Mouse (Mus musculus): ENCODE measurements at regions not wholly inside any gene's neighbourhood (a gene's known extent, or its start where the extent isn't known, plus 50 kb on each side); places are given as distances from the start of the nearest gene placed in this dataset.

DNA sequence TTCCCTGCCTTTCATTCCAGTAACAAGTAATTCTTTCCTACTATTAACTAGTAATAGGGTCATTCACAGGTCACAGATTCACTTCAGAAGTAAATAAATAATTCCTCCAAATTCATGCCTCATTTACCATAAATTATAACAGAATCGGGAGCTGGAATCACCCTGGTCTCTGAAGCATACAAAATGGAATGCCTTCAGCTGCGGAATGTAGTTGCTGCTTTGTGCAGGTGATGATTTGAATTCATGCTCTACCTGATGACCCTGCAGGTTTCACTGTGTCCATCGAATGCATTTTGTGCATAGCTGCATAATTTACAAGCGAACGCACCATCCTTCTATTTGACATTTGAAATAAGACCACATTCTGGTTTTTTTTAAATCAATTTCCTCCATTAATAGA, 491.0 kb upstream of the Lcorl start:
- ATAC-seq (ENCODE audit: low FRiP score, low TSS enrichment) (no peak), DNase-seq (no peak)
- no peak overlapping the region for H3K4me3 ChIP-seq (replicated peaks; ENCODE audit: low read depth, low read length)
- no peaks in the 10 kb centered on the region for H3K4me1 ChIP-seq (ENCODE audit: control insufficient read depth, insufficient read depth, low read length)
- 72% methylated on average over 5 of the region's 5 CpGs for WGBS
- no peak overlapping the region for H3K9ac ChIP-seq (replicated peaks; ENCODE audit: low read length)
- no peaks in the 10 kb centered on the region for H3K9me3 ChIP-seq (ENCODE audit: control insufficient read depth, low read length)
- no peak overlapping the region for H3K27ac ChIP-seq (replicated peaks; ENCODE audit: low read depth, low read length)
- H3K27me3 ChIP-seq (ENCODE audit: control insufficient read depth, insufficient read depth, low read length) = no peaks in the 10 kb centered on the region
- no peak overlapping the region for H3K4me2 ChIP-seq (ENCODE audit: low read length)
- H3K36me3 ChIP-seq (ENCODE audit: control insufficient read depth, insufficient read depth, low read length) = no peaks in the 10 kb centered on the region

DNA sequence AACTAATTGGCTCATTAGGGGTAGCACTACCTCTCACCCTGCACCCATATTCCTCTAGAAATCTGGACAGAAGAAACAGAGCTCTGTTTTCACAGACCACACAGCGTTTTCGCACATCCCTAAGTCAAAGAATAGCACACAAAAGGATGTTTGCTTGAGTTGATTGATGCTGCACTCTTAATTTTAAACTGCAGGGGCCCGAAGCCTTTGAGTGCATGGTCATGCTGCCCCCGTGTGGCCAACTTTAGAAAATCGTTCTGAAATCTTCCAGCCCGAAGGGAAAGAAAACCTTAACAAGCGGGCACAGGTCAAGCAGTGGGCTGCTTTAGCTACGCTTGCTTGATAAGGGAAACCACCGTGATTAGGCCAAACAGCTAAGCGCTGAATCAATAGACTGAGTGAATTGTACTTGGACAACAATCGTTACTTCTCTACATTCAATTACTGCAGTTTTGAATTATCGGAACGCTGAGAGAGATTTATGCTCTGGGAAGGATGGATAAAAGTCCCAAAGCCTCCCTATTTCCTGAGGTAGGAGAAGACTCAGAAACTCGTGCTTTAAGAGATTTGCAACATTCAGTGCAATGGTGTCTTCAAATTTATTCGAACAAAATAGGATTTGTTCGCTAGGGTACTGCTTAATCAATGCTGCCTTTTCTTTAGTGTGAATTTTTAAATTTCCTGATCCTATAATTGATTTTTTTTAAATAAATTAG, 490.1 kb upstream of the Lcorl start:
- Histone ChIP-seq H3K9me3 (ENCODE audit: control insufficient read depth, low read length) (no peaks in the 10 kb centered on the region), H3K9ac (replicated peaks; ENCODE audit: low read length) (no peak overlapping the region), H3K4me3 (replicated peaks; ENCODE audit: low read depth, low read length) (no peak overlapping the region), H3K4me2 (ENCODE audit: low read length) (peak overlapping the region; percentile 34), H3K4me1 (ENCODE audit: control insufficient read depth, insufficient read depth, low read length) (no peaks in the 10 kb centered on the region), H3K27ac (replicated peaks; ENCODE audit: low read depth, low read length) (peak overlapping the region; percentile 60; the same call in 1 of the 2 replicates), H3K27me3 (ENCODE audit: control insufficient read depth, insufficient read depth, low read length) (no peaks in the 10 kb centered on the region), H3K36me3 (ENCODE audit: control insufficient read depth, insufficient read depth, low read length) (no peaks in the 10 kb centered on the region)
- ATAC-seq (ENCODE audit: low FRiP score, low TSS enrichment) (peak; percentile 71), DNase-seq (peak; percentile 94)
- 20% methylated on average over 16 of the region's 16 CpGs for WGBS

DNA sequence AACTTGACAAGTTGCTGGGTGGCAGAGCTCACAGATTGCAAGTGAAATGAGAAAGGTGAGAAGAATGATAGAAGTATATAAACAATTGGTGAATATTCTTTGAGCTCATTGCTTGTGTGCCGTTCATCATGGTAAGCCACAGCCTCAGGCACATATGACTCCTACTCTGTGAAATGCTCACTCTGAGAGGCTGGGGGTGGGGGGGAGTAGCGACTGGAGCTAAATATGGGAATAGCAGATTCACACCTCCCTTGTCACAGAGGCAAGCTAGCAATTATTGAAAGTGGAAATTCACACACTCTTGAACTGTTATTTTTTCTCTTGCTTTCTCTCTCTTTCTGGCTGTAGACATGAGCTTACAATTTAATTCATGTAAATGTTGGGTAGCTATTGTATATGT, 481.0 kb upstream of the Lcorl start:
- Histone ChIP-seq H3K27ac (replicated peaks; ENCODE audit: low read depth, low read length) (no peak overlapping the region), H3K36me3 (ENCODE audit: control insufficient read depth, insufficient read depth, low read length) (no peaks in the 10 kb centered on the region), H3K9me3 (ENCODE audit: control insufficient read depth, low read length) (no peaks in the 10 kb centered on the region), H3K4me2 (ENCODE audit: low read length) (no peak overlapping the region), H3K27me3 (ENCODE audit: control insufficient read depth, insufficient read depth, low read length) (no peaks in the 10 kb centered on the region), H3K4me3 (replicated peaks; ENCODE audit: low read depth, low read length) (no peak overlapping the region), H3K4me1 (ENCODE audit: control insufficient read depth, insufficient read depth, low read length) (no peaks in the 10 kb centered on the region), H3K9ac (replicated peaks; ENCODE audit: low read length) (no peak overlapping the region)
- WGBS = 70% methylated on average over 2 of the region's 2 CpGs
- no peak for ATAC-seq (ENCODE audit: low FRiP score, low TSS enrichment)
- DNase-seq = no peak

DNA sequence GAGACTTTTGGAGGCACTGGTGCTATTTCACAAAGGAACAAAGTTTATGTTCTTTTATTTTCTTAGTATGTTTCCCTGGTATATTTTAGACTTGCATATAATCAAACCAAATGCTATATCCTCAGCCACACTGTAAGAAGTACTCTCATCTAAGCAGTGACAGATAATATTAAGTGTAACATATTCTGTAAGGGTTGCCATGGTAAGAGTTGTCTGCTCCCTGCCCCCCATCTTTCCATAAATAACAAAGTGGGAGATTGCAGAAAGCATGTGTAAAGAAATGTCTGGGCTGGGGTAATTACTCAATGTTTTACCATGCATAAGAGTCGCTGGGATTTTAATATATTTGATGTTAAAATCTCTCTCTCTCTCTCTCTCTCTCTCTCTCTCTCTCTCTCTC, 473.5 kb upstream of the Lcorl start:
- DNase-seq = no peak
- H3K27ac ChIP-seq (replicated peaks; ENCODE audit: low read depth, low read length) = no peak overlapping the region
- no peaks in the 10 kb centered on the region for H3K36me3 ChIP-seq (ENCODE audit: control insufficient read depth, insufficient read depth, low read length)
- no peaks in the 10 kb centered on the region for H3K27me3 ChIP-seq (ENCODE audit: control insufficient read depth, insufficient read depth, low read length)
- ATAC-seq (ENCODE audit: low FRiP score, low TSS enrichment) = no peak
- H3K4me1 ChIP-seq (ENCODE audit: control insufficient read depth, insufficient read depth, low read length) = no peaks in the 10 kb centered on the region
- no peaks in the 10 kb centered on the region for H3K9me3 ChIP-seq (ENCODE audit: control insufficient read depth, low read length)
- 63% methylated on average over 1 of the region's 1 CpGs for WGBS
- H3K4me2 ChIP-seq (ENCODE audit: low read length) = no peak overlapping the region
- no peak overlapping the region for H3K4me3 ChIP-seq (replicated peaks; ENCODE audit: low read depth, low read length)
- no peak overlapping the region for H3K9ac ChIP-seq (replicated peaks; ENCODE audit: low read length)

All from midbrain, embryonic 14.5 days (tissue).